Mouse (Mus musculus): ENCODE data around the gene Gm10134. TPM values are rescaled to one million over a fixed set of nuclear protein-coding genes. Genes with fewer than 3 reads are reported as not detected.

Gene Gm10134
- total and polyA plus RNA-seq, 2 experiments from 2014 or later: 0.49 TPM; not detected in 1

DNA sequence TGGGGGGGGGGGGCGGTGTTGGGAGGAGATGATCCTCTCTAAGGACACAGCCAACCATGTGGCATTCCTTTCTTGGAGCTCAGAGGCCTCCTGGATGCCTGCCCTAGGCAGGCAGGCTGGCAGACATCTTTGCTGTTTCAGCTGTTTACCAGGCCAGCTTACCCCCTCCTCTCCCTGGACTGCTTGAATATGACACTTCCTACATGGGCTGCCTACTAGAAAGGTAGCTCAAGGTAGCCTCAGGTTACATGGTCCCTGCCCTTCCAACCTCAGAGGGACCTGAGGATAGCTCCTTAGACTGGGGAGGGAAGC is 32.9 kb downstream of the Gm10134 start:
- Histone ChIP-seq H3K36me3 (replicated peaks; ENCODE audit: control insufficient read depth, insufficient read depth, low read length) (peaks cover 19% of the 10 kb centered on the region), H3K4me2 (ENCODE audit: low read depth, low read length) (no peak overlapping the region), H3K4me3 (ENCODE audit: low read depth, low read length) (no peak overlapping the region), H3K27me3 (ENCODE audit: control insufficient read depth, insufficient read depth, low read length) (no peaks in the 10 kb centered on the region), H3K27ac (ENCODE audit: low read depth) (peak overlapping the region; percentile 66), H3K9me3 (replicated peaks; ENCODE audit: control insufficient read depth, low read length) (no peaks in the 10 kb centered on the region), H3K9ac (replicated peaks; ENCODE audit: low read depth, low read length) (no peak overlapping the region), H3K4me1 (ENCODE audit: control insufficient read depth, insufficient read depth) (peaks cover 46% of the 10 kb centered on the region)
- ATAC-seq (ENCODE audit: insufficient read depth, low read depth) (no peak), DNase-seq (ENCODE audit: low spot score) (no peak)
- TF ChIP-seq EP300 (IDR thresholded peaks at IDR 0.05; ENCODE audit: low read depth) (no peak), CTCF (IDR thresholded peaks at IDR 0.05; ENCODE audit: low read depth) (no peak)
- 50% methylated on average over 1 of the region's 1 CpGs for WGBS

- no peak for DNase-seq (ENCODE audit: low spot score)
- peak; percentile 57 for ATAC-seq (ENCODE audit: insufficient read depth, low read depth)
- H3K27ac ChIP-seq (ENCODE audit: low read depth): peak overlapping the region; percentile 66
- peaks cover 23% of the 10 kb centered on the region for H3K36me3 ChIP-seq (replicated peaks; ENCODE audit: control insufficient read depth, insufficient read depth, low read length)
- no peak overlapping the region for H3K9ac ChIP-seq (replicated peaks; ENCODE audit: low read depth, low read length)
- peaks cover 41% of the 10 kb centered on the region for H3K4me1 ChIP-seq (ENCODE audit: control insufficient read depth, insufficient read depth)
- H3K4me3 ChIP-seq (ENCODE audit: low read depth, low read length): no peak overlapping the region
- WGBS: 44% methylated on average over 7 of the region's 7 CpGs
- no peaks in the 10 kb centered on the region for H3K9me3 ChIP-seq (replicated peaks; ENCODE audit: control insufficient read depth, low read length)
- no peak overlapping the region for H3K4me2 ChIP-seq (ENCODE audit: low read depth, low read length)
- no peaks in the 10 kb centered on the region for H3K27me3 ChIP-seq (ENCODE audit: control insufficient read depth, insufficient read depth, low read length)
- TF ChIP-seq CTCF (IDR thresholded peaks at IDR 0.05; ENCODE audit: low read depth) (no peak), EP300 (IDR thresholded peaks at IDR 0.05; ENCODE audit: low read depth) (no peak)
Measured at GRCm38 (mm10) chr2:28539206-28539605, 33.3 kb downstream of the Gm10134 start.

GRCm38 (mm10) chr2:28539949-28540348 is 34.1 kb downstream of the Gm10134 start:
- peaks cover 39% of the 10 kb centered on the region for H3K4me1 ChIP-seq (ENCODE audit: control insufficient read depth, insufficient read depth)
- no peak for ATAC-seq (ENCODE audit: insufficient read depth, low read depth)

GRCm38 (mm10) chr2:28540587-28541227 is 34.8 kb downstream of the Gm10134 start:
- H3K4me1 ChIP-seq (ENCODE audit: control insufficient read depth, insufficient read depth): peaks cover 34% of the 10 kb centered on the region
- ATAC-seq (ENCODE audit: insufficient read depth, low read depth): no peak
- WGBS: 86% methylated on average over 8 of the region's 8 CpGs

More at GRCm38 (mm10) chr2:28539949-28540348, 34.1 kb downstream of the Gm10134 start:
- no peaks in the 10 kb centered on the region for H3K9me3 ChIP-seq (replicated peaks; ENCODE audit: control insufficient read depth, low read length)
- no peak overlapping the region for H3K27ac ChIP-seq (ENCODE audit: low read depth)
- no peak overlapping the region for H3K4me3 ChIP-seq (ENCODE audit: low read depth, low read length)
- 61% methylated on average over 2 of the region's 2 CpGs for WGBS
- H3K4me2 ChIP-seq (ENCODE audit: low read depth, low read length): no peak overlapping the region
- TF ChIP-seq EP300 (IDR thresholded peaks at IDR 0.05; ENCODE audit: low read depth) (no peak), CTCF (IDR thresholded peaks at IDR 0.05; ENCODE audit: low read depth) (no peak)
- H3K27me3 ChIP-seq (ENCODE audit: control insufficient read depth, insufficient read depth, low read length): no peaks in the 10 kb centered on the region
- DNase-seq (ENCODE audit: low spot score): no peak
- no peak overlapping the region for H3K9ac ChIP-seq (replicated peaks; ENCODE audit: low read depth, low read length)
- H3K36me3 ChIP-seq (replicated peaks; ENCODE audit: control insufficient read depth, insufficient read depth, low read length): peaks cover 30% of the 10 kb centered on the region

GRCm38 (mm10) chr2:28543894-28544293 is 38.0 kb downstream of the Gm10134 start:
- Histone ChIP-seq H3K27me3 (ENCODE audit: control insufficient read depth, insufficient read depth, low read length) (no peaks in the 10 kb centered on the region), H3K9me3 (replicated peaks; ENCODE audit: control insufficient read depth, low read length) (no peaks in the 10 kb centered on the region), H3K36me3 (replicated peaks; ENCODE audit: control insufficient read depth, insufficient read depth, low read length) (peaks cover 52% of the 10 kb centered on the region), H3K4me2 (ENCODE audit: low read depth, low read length) (no peak overlapping the region), H3K4me3 (ENCODE audit: low read depth, low read length) (no peak overlapping the region), H3K4me1 (ENCODE audit: control insufficient read depth, insufficient read depth) (peaks cover 15% of the 10 kb centered on the region), H3K9ac (replicated peaks; ENCODE audit: low read depth, low read length) (no peak overlapping the region), H3K27ac (ENCODE audit: low read depth) (no peak overlapping the region)
- WGBS: 78% methylated on average over 8 of the region's 8 CpGs
- no peak for TF ChIP-seq CTCF (IDR thresholded peaks at IDR 0.05; ENCODE audit: low read depth)
- TF ChIP-seq EP300 (IDR thresholded peaks at IDR 0.05; ENCODE audit: low read depth): no peak
- ATAC-seq (ENCODE audit: insufficient read depth, low read depth) (no peak), DNase-seq (ENCODE audit: low spot score) (no peak)

More at GRCm38 (mm10) chr2:28540587-28541227, 34.8 kb downstream of the Gm10134 start:
- TF ChIP-seq EP300 (IDR thresholded peaks at IDR 0.05; ENCODE audit: low read depth): no peak
- TF ChIP-seq CTCF (IDR thresholded peaks at IDR 0.05; ENCODE audit: low read depth): no peak
- H3K36me3 ChIP-seq (replicated peaks; ENCODE audit: control insufficient read depth, insufficient read depth, low read length): peaks cover 37% of the 10 kb centered on the region
- no peak for DNase-seq (ENCODE audit: low spot score)
- no peak overlapping the region for H3K4me2 ChIP-seq (ENCODE audit: low read depth, low read length)
- no peak overlapping the region for H3K4me3 ChIP-seq (ENCODE audit: low read depth, low read length)
- H3K9me3 ChIP-seq (replicated peaks; ENCODE audit: control insufficient read depth, low read length): no peaks in the 10 kb centered on the region
- H3K27me3 ChIP-seq (ENCODE audit: control insufficient read depth, insufficient read depth, low read length): no peaks in the 10 kb centered on the region
- no peak overlapping the region for H3K27ac ChIP-seq (ENCODE audit: low read depth)
- H3K9ac ChIP-seq (replicated peaks; ENCODE audit: low read depth, low read length): no peak overlapping the region

- no peak overlapping the region for H3K4me2 ChIP-seq (ENCODE audit: low read depth, low read length)
- TF ChIP-seq CTCF (IDR thresholded peaks at IDR 0.05; ENCODE audit: low read depth) (no peak), EP300 (IDR thresholded peaks at IDR 0.05; ENCODE audit: low read depth) (no peak)
- ATAC-seq (ENCODE audit: insufficient read depth, low read depth) (no peak), DNase-seq (ENCODE audit: low spot score) (no peak)
- no peak overlapping the region for H3K27ac ChIP-seq (ENCODE audit: low read depth)
- H3K36me3 ChIP-seq (replicated peaks; ENCODE audit: control insufficient read depth, insufficient read depth, low read length): peaks cover 69% of the 10 kb centered on the region
- H3K9ac ChIP-seq (replicated peaks; ENCODE audit: low read depth, low read length): no peak overlapping the region
- no peaks in the 10 kb centered on the region for H3K27me3 ChIP-seq (ENCODE audit: control insufficient read depth, insufficient read depth, low read length)
- no peaks in the 10 kb centered on the region for H3K4me1 ChIP-seq (ENCODE audit: control insufficient read depth, insufficient read depth)
- no peak overlapping the region for H3K4me3 ChIP-seq (ENCODE audit: low read depth, low read length)
- no peaks in the 10 kb centered on the region for H3K9me3 ChIP-seq (replicated peaks; ENCODE audit: control insufficient read depth, low read length)
Measured at GRCm38 (mm10) chr2:28545976-28546375, 40.1 kb downstream of the Gm10134 start.

All from heart, postnatal 0 days (tissue).